Mouse (Mus musculus): Measurements from ENCODE around the gene Ell2.

- TF ChIP-seq POLR2A (IDR thresholded peaks at IDR 0.05; ENCODE audit: borderline replicate concordance, extremely low read depth, low read depth, low read length) (no peak), CTCF (IDR thresholded peaks at IDR 0.05; ENCODE audit: insufficient read depth, low read length) (no peak)
Measured at GRCm38 (mm10) chr13:75747265-75747664, 40.7 kb downstream of the Ell2 start.

Measured in lung, adult 2 months (tissue).